Mouse (Mus musculus) myocyte (in vitro differentiated cells): ENCODE measurements around the gene Ccdc38. TPM values are rescaled to one million over a fixed set of nuclear protein-coding genes. Genes with fewer than 3 reads are reported as not detected.

ENCODE experiments used
- H3K27me3 ChIP-seq: one replicate; pipeline ENCODE4 v1.6.1; 2011; ENCODE audit not compliant: control insufficient read depth, insufficient read depth, insufficient read length
- H3K36me3 ChIP-seq: one replicate; pipeline ENCODE4 v1.6.1; 2011; ENCODE audit not compliant: control insufficient read depth, insufficient read depth
- H3K4me2 ChIP-seq: one replicate; pipeline ENCODE4 v1.6.1; 2011; ENCODE audit warnings: low read depth, control low read depth
- H3K4me3 ChIP-seq: one replicate; pipeline ENCODE4 v1.5.1; 2011; ENCODE audit warnings: mild to moderate bottlenecking, control low read depth, moderate library complexity
- H3K79me2 ChIP-seq: one replicate; pipeline ENCODE4 v1.6.1; 2011; ENCODE audit not compliant: control insufficient read depth, insufficient read depth
- H3ac ChIP-seq: one replicate; pipeline ENCODE4 v1.6.1; 2011; ENCODE audit not compliant: control insufficient read depth, insufficient read length
- CEBPB ChIP-seq: IDR thresholded peaks from 2 replicates; pipeline ENCODE4 v1.6.1; 2011; ENCODE audit warnings: mild to moderate bottlenecking, moderate library complexity; ENCODE audit not compliant: poor library complexity, insufficient read depth, severe bottlenecking
- E2F4 ChIP-seq: IDR thresholded peaks from one replicate; pipeline ENCODE4 v1.6.1; 2011; ENCODE audit warnings: mild to moderate bottlenecking, control low read depth, moderate library complexity; ENCODE audit not compliant: insufficient read depth
- MAX ChIP-seq: IDR thresholded peaks from one replicate; pipeline ENCODE4 v1.6.1; 2011; ENCODE audit warnings: low read depth, mild to moderate bottlenecking, control low read depth
- MYOD1 ChIP-seq, 3 experiments: IDR thresholded peaks; one replicate each; pipeline ENCODE4 v1.6.1; 2011; ENCODE audit warnings: control low read depth in 2 of 3, low read depth in 2 of 3, mild to moderate bottlenecking in 2 of 3, moderate library complexity in 1 of 3; ENCODE audit not compliant: insufficient read length in 2 of 3, control insufficient read depth in 1 of 3
- MYOG ChIP-seq, 3 experiments: IDR thresholded peaks; one replicate each; pipeline ENCODE4 v1.6.1; 2011; ENCODE audit warnings: control low read depth in 2 of 3, low read depth in 2 of 3, mild to moderate bottlenecking in 2 of 3; ENCODE audit not compliant: insufficient read length in 2 of 3, control insufficient read depth in 1 of 3, insufficient read depth in 1 of 3
- POLR2A ChIP-seq: IDR thresholded peaks from one replicate; pipeline ENCODE4 v1.6.1; 2011; ENCODE audit warnings: low read depth, mild to moderate bottlenecking, control low read depth, moderate library complexity; ENCODE audit not compliant: insufficient read length
- POLR2AphosphoS2 ChIP-seq: IDR thresholded peaks from one replicate; pipeline ENCODE4 v1.6.1; 2011; ENCODE audit warnings: low read depth, control low read depth; ENCODE audit not compliant: insufficient read length
- REST ChIP-seq: IDR thresholded peaks from one replicate; pipeline ENCODE4 v1.6.1; 2011; ENCODE audit warnings: mild to moderate bottlenecking, control low read depth, moderate library complexity; ENCODE audit not compliant: insufficient read depth, insufficient read length
- SRF ChIP-seq: IDR thresholded peaks from one replicate; pipeline ENCODE4 v1.6.1; 2011; ENCODE audit warnings: low read depth; ENCODE audit not compliant: control insufficient read depth, insufficient read length
- TCF12 ChIP-seq: IDR thresholded peaks from one replicate; pipeline ENCODE4 v1.6.1; 2011; ENCODE audit warnings: mild to moderate bottlenecking, control low read depth; ENCODE audit not compliant: poor library complexity, insufficient read depth, severe bottlenecking
- TCF3 ChIP-seq: IDR thresholded peaks from one replicate; pipeline ENCODE4 v1.6.1; 2011; ENCODE audit warnings: low read depth, control low read depth; ENCODE audit not compliant: insufficient read length
- USF1 ChIP-seq: IDR thresholded peaks from one replicate; pipeline ENCODE4 v1.6.1; 2011; ENCODE audit warnings: low read depth, mild to moderate bottlenecking, control low read depth, moderate library complexity
- polyA plus RNA-seq: library from polyadenylated mRNA; unstranded; fragments of >200 nt; fragmentation: generic; extraction: Trizol; gene quantifications from one replicate; pipeline ENCODE4 v1.2.1, GENCODE M21; 2012; ENCODE audit warnings: missing spikeins

Gene Ccdc38
- polyA plus RNA-seq, 1 experiment: 0.05 TPM

- Histone ChIP-seq H3K36me3 (no peaks in the 10 kb centered on the region), H3K79me2 (no peaks in the 10 kb centered on the region), H3K4me3 (no peak overlapping the region), H3ac (no peak overlapping the region), H3K4me2 (no peak overlapping the region), H3K27me3 (no peaks in the 10 kb centered on the region)
- TF ChIP-seq TCF3 (no peak), USF1 (no peak)
Measured at GRCm38 (mm10) chr10:93572209-93572608, 31.8 kb downstream of the Ccdc38 start.

- H3K36me3 ChIP-seq: no peaks in the 10 kb centered on the region
- no peaks in the 10 kb centered on the region for H3K79me2 ChIP-seq
- TF ChIP-seq USF1 (no peak), POLR2AphosphoS2 (no peak), SRF (no peak), CEBPB (no peak), TCF12 (no peak), MYOD1 (IDR thresholded peaks at IDR 0.05; ENCODE audit: control insufficient read depth in 1 of 3, insufficient read length in 2 of 3, low read depth in 2 of 3) (no peak), MYOG (IDR thresholded peaks at IDR 0.05; ENCODE audit: control insufficient read depth in 1 of 3, insufficient read depth in 1 of 3, insufficient read length in 2 of 3, low read depth in 2 of 3) (no peak), REST (no peak), E2F4 (no peak), POLR2A (no peak), MAX (no peak), TCF3 (no peak)
Measured at GRCm38 (mm10) chr10:93574966-93575365, 34.5 kb downstream of the Ccdc38 start.

GRCm38 (mm10) chr10:93575960-93576359, 35.5 kb downstream of the Ccdc38 start:
- TF ChIP-seq TCF12 (no peak), CEBPB (no peak), MYOD1 (IDR thresholded peaks at IDR 0.05; ENCODE audit: control insufficient read depth in 1 of 3, insufficient read length in 2 of 3, low read depth in 2 of 3) (no peak), E2F4 (no peak)
- no peak overlapping the region for H3K4me2 ChIP-seq
- H3K79me2 ChIP-seq: no peaks in the 10 kb centered on the region
- no peaks in the 10 kb centered on the region for H3K36me3 ChIP-seq
- H3ac ChIP-seq: no peak overlapping the region
- H3K4me3 ChIP-seq: no peak overlapping the region
- H3K27me3 ChIP-seq: no peaks in the 10 kb centered on the region

More at GRCm38 (mm10) chr10:93574966-93575365, 34.5 kb downstream of the Ccdc38 start:
- Histone ChIP-seq H3K4me3 (no peak overlapping the region), H3K4me2 (no peak overlapping the region), H3ac (no peak overlapping the region), H3K27me3 (no peaks in the 10 kb centered on the region)

- Histone ChIP-seq H3ac (no peak overlapping the region), H3K36me3 (peaks cover 5% of the 10 kb centered on the region), H3K27me3 (no peaks in the 10 kb centered on the region), H3K4me2 (no peak overlapping the region), H3K4me3 (no peak overlapping the region), H3K79me2 (no peaks in the 10 kb centered on the region)
- no peak for TF ChIP-seq E2F4
- TF ChIP-seq SRF: no peak
- no peak for TF ChIP-seq MYOD1 (IDR thresholded peaks at IDR 0.05; ENCODE audit: control insufficient read depth in 1 of 3, insufficient read length in 2 of 3, low read depth in 2 of 3)
- no peak for TF ChIP-seq POLR2A
- TF ChIP-seq CEBPB: no peak
- TF ChIP-seq REST: no peak
- TF ChIP-seq POLR2AphosphoS2: no peak
- TF ChIP-seq TCF3: no peak
- no peak for TF ChIP-seq MYOG (IDR thresholded peaks at IDR 0.05; ENCODE audit: control insufficient read depth in 1 of 3, insufficient read depth in 1 of 3, insufficient read length in 2 of 3, low read depth in 2 of 3)
- TF ChIP-seq MAX: no peak
- no peak for TF ChIP-seq TCF12
- TF ChIP-seq USF1: no peak
Measured at GRCm38 (mm10) chr10:93577271-93577886, 36.9 kb downstream of the Ccdc38 start.

- Histone ChIP-seq H3K4me3 (peak overlapping the region; percentile 61), H3K36me3 (peaks cover 34% of the 10 kb centered on the region), H3K4me2 (peak overlapping the region; percentile 97), H3ac (peak overlapping the region; percentile 96), H3K79me2 (peaks cover 33% of the 10 kb centered on the region), H3K27me3 (no peaks in the 10 kb centered on the region)
- TF ChIP-seq REST (no peak), MYOD1 (IDR thresholded peaks at IDR 0.05; ENCODE audit: control insufficient read depth in 1 of 3, insufficient read length in 2 of 3, low read depth in 2 of 3) (no peak)
Measured at GRCm38 (mm10) chr10:93588796-93589195, 48.4 kb downstream of the Ccdc38 start.
